Mouse (Mus musculus) right cerebral cortex, postnatal 36 days (tissue): ENCODE results near the gene Olfr1105.

Experiments used
- DNase-seq, 2 experiments: peaks; one replicate each; pipeline ENCODE4 v3.0.0; 2022; ENCODE audit warnings: low spot score in 2 of 2, mixed read lengths in 1 of 2

Olfr1105 gene

GRCm38 (mm10) chr2:87036431-87036830 is at the start of gene Olfr1105:
TSS of gene Olfr1105 (minus strand) at chr2:87036531.
- no peak for DNase-seq

- no peak for DNase-seq
Measured at GRCm38 (mm10) chr2:87075717-87076116, 39.4 kb upstream of the Olfr1105 start, which contains the start of gene Olfr1107. TSS of gene Olfr1107 (minus strand) at chr2:87075817.

- DNase-seq, result no peak
Measured at GRCm38 (mm10) chr2:87052173-87052572, 15.8 kb upstream of the Olfr1105 start, which contains the start of gene Olfr1106. TSS of gene Olfr1106 (minus strand) at chr2:87052273.

GRCm38 (mm10) chr2:87026980-87027379 is 9.4 kb downstream of the Olfr1105 start, which contains the start of gene Olfr1104:
TSS of gene Olfr1104 (minus strand) at chr2:87027080.
- DNase-seq, result no peak

GRCm38 (mm10) chr2:86998098-86998497 is 38.2 kb downstream of the Olfr1105 start, which contains the start of gene Olfr1102:
TSS of gene Olfr1102 (plus strand) at chr2:86998398.
- DNase-seq, result no peak

- DNase-seq, result no peak
Measured at GRCm38 (mm10) chr2:86991121-86991520, 45.2 kb downstream of the Olfr1105 start, which contains the start of gene Olfr1101. TSS of gene Olfr1101 (minus strand) at chr2:86991221.
